Comparison of ENCODE assay signal across 28 mouse cellular contexts in genomic region chr9:15580176-15580575, GRCm38 (mm10). TPM values are rescaled to one million over a fixed set of nuclear protein-coding genes. Genes with fewer than 3 reads are reported as not detected.
DNase-seq lines count a peak whose midpoint lies in the region; TF ChIP-seq lines count a peak whose summit lies in the region.
"Had no signal": no experiment of that assay in that cellular context is flagged by ENCODE, and none has a peak within 500 bp of the region (broad histone marks: within the 10 kb centered on the region; RNA-seq: fewer than 3 reads in every experiment).

No protein-coding gene starts in this region.

- 79% methylated on average over 6 of the region's 6 CpGs for WGBS in embryonic facial prominence, embryonic 10.5 days

- peak; percentile 53 for DNase-seq in CD4-positive helper T cell, adult 2 months (ENCODE audit: low read depth, low spot score)
- DNase-seq in CD4-positive, CD25-positive, alpha-beta regulatory T cell, adult 2 months (ENCODE audit: low read depth, low spot score) = peak; percentile 26
- peak; percentile 24 for DNase-seq in brain, embryonic 14.5 days (ENCODE audit: low read depth)
- DNase-seq in thymus, postnatal 10 days (ENCODE audit: low spot score in 2 of 2) = peak; percentile 14
- no peak for DNase-seq in frontal cortex, postnatal 14 days (ENCODE audit: low spot score in 2 of 2)
- no peak for DNase-seq in right cerebral cortex, adult 2 months (ENCODE audit: low spot score in 2 of 2)
- DNase-seq in embryonic facial prominence, embryonic 10.5 days (ENCODE audit: low spot score) = no peak
- DNase-seq: adrenal gland, postnatal 10 days; B cell, adult 2 months; cerebellum, adult 11 months; cerebellum, adult 9-10 months; cerebellum, postnatal 36 days; embryo, embryonic 11 days; heart, postnatal 10 days; kidney, adult 2 months; kidney, postnatal 4 days; liver, embryonic 13.5 days; lung, adult 18-20 months; lung, postnatal 4 days; midbrain, embryonic 14.5 days had no signal

- TF ChIP-seq CTCF in brain, embryonic 14.5 days (IDR thresholded peaks at IDR 0.05; ENCODE audit: borderline replicate concordance, extremely low read depth, insufficient read depth, insufficient read length) = no peak

- H3K9me3 ChIP-seq in embryonic facial prominence, embryonic 10.5 days = no peaks in the 10 kb centered on the region
- H3K9me3 ChIP-seq: embryonic facial prominence, embryonic 13.5 days; forebrain, embryonic 10.5 days; forebrain, embryonic 15.5 days; heart, embryonic 13.5 days; limb, embryonic 10.5 days; limb, embryonic 15.5 days; liver, embryonic 13.5 days; stomach, embryonic 15.5 days had no signal

- H3K27ac ChIP-seq in embryonic facial prominence, embryonic 10.5 days (replicated peaks) = no peak overlapping the region
- H3K27ac ChIP-seq: embryonic facial prominence, embryonic 13.5 days; forebrain, embryonic 10.5 days; forebrain, embryonic 15.5 days; heart, embryonic 13.5 days; hindbrain, embryonic 14.5 days; limb, embryonic 10.5 days; limb, embryonic 15.5 days; liver, embryonic 13.5 days; stomach, embryonic 15.5 days had no signal

- no peaks in the 10 kb centered on the region for H3K36me3 ChIP-seq in embryonic facial prominence, embryonic 10.5 days (replicated peaks)
- H3K36me3 ChIP-seq: embryonic facial prominence, embryonic 13.5 days; forebrain, embryonic 10.5 days; forebrain, embryonic 15.5 days; heart, embryonic 13.5 days; limb, embryonic 10.5 days; limb, embryonic 15.5 days; liver, embryonic 13.5 days; stomach, embryonic 15.5 days had no signal

- H3K4me3 ChIP-seq in embryonic facial prominence, embryonic 10.5 days = no peak overlapping the region
- H3K4me3 ChIP-seq: embryonic facial prominence, embryonic 13.5 days; forebrain, embryonic 10.5 days; forebrain, embryonic 15.5 days; heart, embryonic 13.5 days; limb, embryonic 10.5 days; limb, embryonic 15.5 days; liver, embryonic 13.5 days; stomach, embryonic 15.5 days had no signal

- H3K4me1 ChIP-seq in embryonic facial prominence, embryonic 10.5 days = no peaks in the 10 kb centered on the region
- H3K4me1 ChIP-seq: forebrain, embryonic 10.5 days; forebrain, embryonic 15.5 days; heart, embryonic 13.5 days; limb, embryonic 15.5 days; liver, embryonic 13.5 days; stomach, embryonic 15.5 days had no signal

- no peaks in the 10 kb centered on the region for H3K27me3 ChIP-seq in embryonic facial prominence, embryonic 10.5 days (replicated peaks; ENCODE audit: low read depth, poor library complexity, severe bottlenecking)
- H3K27me3 ChIP-seq: embryonic facial prominence, embryonic 13.5 days; forebrain, embryonic 15.5 days; heart, embryonic 13.5 days; limb, embryonic 15.5 days; liver, embryonic 13.5 days; stomach, embryonic 15.5 days had no signal

- TF ChIP-seq POLR2A in brain, embryonic 14.5 days (IDR thresholded peaks at IDR 0.05; ENCODE audit: borderline replicate concordance, extremely low read depth, insufficient read depth, insufficient read length, poor library complexity, severe bottlenecking) = no peak

RNA-seq across cellular contexts. Expression of gene Deup1, which starts 47.6 kb away (rescaled TPM):
- polyA plus RNA-seq in brain, embryonic 14.5 days (2012; rRNA removed) = 0.63 and 1.3 TPM in 2 replicates
- polyA plus RNA-seq in embryonic facial prominence, embryonic 10.5 days (2016; fragmentation: Nextera tagmentation; extraction: Ambion mirVana) = 0.59 TPM in 2 replicates
- polyA plus RNA-seq: liver, embryonic 13.5 days had no signal

Comparison
In these comparisons a context has a peak if more than half of its experiments do, and no peak if none do; other contexts are left out.
1. DNase-seq: peak in CD4-positive helper T cell, adult 2 months (single experiment), CD4-positive, CD25-positive, alpha-beta regulatory T cell, adult 2 months (single experiment), brain, embryonic 14.5 days (single experiment) and thymus, postnatal 10 days (2 of 2); none in frontal cortex, postnatal 14 days (0 of 2), right cerebral cortex, adult 2 months (0 of 2) and embryonic facial prominence, embryonic 10.5 days (single experiment).